Mouse (Mus musculus): ENCODE measurements around the gene Tgfb1i1. TPM values are rescaled to one million over a fixed set of nuclear protein-coding genes. Genes with fewer than 3 reads are reported as not detected.

Tgfb1i1 gene
- total RNA-seq, 2 experiments from 2014 or later: 5.3 to 6.1 TPM

DNA sequence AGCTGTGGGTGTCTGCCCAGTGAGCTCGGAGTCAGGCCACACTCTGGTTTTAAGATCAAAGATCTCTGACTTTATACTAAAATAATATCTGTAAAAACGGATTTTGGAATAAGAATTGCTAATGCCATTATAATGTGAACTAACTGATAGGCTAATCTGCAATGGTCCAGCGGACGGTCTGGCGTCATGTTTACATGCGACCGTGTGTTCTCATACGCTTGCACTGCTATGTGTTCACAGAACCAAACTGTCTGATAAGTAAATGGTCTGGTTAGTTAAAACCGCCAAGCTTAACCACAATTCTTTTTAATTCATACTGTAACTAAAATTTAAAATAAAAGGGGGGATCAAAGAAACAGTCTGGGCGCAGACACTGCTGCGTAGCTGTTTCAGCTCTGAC is 35.2 kb downstream of the Tgfb1i1 start:
- intact Hi-C loops (cut with DNase I): no loop called here
- no peak for DNase-seq

DNA sequence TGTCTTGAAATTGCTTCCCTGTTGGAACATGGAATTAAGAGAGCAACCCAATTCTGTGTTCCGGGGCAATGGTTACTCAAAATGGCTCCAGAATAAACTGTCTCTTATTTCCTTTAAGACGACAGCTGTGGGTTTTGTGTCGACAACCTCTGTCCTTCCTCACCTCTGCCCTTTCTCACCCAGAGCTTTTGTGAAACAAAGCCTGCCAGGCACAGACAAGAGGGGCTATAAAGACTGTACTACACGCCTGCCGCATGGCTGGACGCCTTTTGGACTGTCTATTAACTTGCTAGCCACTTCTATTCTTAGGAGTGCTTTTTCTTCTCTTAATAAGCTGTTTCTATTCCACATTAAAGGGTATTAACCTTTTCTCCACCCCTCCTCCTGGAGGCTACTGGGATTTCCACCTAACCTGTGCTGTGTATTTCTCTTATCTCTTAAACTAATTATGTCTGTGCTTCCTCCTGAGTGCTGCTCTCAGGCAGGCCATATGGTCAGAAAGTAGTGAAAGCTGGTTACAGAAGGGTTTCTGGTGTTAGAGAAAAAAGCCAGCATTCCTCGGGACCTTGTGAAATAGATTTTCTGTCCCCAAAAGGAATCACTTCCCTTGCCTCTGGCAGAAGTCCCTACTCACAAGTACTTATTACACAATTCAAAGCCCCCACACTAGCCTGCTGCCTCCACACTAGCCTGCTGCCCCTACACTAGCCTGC is 36.1 kb downstream of the Tgfb1i1 start:
- intact Hi-C loops (cut with DNase I): no loop called here
- DNase-seq: no peak

DNA sequence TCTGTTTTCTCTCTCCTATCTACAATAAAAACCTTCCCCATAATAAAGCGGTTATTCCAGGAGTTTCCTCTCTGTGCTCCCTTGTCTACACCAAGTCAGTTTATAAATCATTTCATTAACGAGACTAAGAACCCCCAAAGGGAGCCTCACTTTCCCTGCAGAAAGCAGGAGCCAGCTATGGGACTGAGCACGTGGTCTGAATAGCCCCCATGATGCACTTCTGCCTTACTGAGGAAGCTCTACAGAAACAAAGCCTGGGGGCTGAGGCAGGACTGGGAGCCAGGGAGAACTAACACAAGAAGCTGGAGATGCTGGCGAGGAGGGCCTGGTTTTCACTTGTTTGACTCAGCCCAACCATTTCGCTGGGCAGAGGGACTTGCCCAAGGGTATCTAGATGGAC is 37.4 kb downstream of the Tgfb1i1 start:
- no peak for DNase-seq
- intact Hi-C loops (cut with DNase I): no loop called here

DNA sequence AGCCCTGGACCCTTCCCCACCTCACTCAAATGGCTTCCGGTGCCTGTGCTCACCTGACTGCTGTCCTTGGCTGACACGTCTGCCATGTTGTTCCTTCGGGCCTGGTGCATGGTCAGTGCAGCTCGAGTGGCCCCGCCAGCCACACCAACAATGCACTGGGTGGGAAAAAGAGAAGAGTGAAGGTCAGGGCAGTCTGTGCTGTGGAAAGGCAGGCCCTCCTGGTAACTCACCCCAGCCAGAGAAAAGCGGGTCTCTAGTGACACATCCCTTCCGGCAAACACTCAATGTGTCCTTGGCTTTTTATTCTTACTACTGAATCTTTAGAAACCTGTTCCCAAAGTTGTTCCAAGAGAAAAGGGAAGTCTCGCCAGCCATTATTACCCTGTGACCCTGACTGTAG is 38.4 kb downstream of the Tgfb1i1 start:
- no peak for DNase-seq
- intact Hi-C loops (cut with DNase I): no loop called here

DNA sequence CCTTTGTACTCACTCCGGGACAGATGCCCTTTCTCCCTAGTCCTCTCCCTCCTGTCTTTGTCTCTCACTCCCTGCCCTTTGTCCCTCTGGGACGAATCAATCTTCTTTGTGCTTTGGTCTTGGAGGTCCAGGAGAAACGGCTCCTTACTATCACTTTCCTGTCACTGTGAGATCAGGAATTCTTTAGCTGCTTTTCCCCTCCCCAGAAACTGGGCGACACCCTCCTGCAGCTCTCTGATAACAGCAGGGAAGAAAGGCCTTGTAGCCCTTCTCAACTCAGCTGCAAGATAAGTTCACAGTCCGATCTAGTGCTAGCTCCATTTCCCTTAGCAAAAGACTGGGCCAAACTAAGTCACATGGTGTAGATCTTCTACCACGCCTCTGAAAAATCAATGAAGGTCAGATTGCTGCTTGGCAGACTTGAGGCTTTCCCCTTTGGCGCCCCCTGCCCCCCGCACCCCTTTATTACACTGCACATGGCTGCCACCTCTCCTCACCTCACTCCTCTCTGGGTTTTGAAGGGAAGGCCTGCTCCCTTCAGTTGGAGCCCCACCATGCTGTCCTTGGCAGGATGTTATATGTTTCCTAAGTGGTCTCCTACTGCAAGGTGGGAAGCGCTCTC is 42.4 kb downstream of the Tgfb1i1 start:
- DNase-seq: no peak
- intact Hi-C loops (cut with DNase I): no loop called here

DNA sequence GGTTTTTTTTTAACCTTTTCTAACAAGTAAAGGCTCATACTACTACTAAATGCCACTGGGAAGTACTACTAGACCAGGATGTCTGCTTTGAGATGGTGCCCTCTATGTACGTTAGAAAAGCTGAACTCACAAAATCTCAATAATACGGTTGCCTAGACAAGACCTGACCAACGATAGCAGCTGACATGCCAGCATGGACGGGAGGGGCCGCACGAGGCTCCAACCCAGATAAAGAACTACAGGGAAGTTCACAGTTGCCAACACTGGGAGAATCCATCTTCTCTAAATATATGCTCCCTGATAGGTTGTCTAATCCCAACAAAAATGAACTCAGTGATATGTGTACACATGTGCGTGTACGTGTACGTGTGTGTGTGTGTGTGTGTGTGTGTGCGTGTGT is 48.2 kb downstream of the Tgfb1i1 start:
- DNase-seq: no peak
- intact Hi-C loops (cut with DNase I): loop anchor here (5.0 kb wide), 1 partner anchor 47 kb away; the partner anchor contains the start of gene Tgfb1i1

DNA sequence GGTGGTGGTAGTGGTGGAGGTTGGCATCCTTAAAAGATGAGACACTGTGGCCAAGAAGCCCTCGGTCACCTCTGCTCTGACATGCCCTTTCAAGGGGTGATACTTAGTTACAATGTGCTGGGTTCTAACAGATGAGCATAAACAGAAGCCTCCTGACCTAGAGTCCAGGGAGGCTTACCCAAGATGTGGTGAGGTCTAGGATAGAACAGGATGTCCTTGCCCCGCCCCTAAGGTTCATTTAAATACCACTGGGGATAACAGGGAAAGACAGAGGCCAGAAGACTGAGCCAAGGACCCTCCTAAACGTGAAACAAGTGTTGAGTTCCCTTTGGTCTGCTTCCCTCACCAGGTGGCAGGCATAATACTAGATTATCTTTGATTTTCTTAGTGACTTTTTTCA is 49.9 kb downstream of the Tgfb1i1 start:
- intact Hi-C loops (cut with DNase I): loop anchor here (5.0 kb wide), 1 partner anchor 49 kb away; the partner anchor contains the start of gene Tgfb1i1
- DNase-seq: no peak

DNA sequence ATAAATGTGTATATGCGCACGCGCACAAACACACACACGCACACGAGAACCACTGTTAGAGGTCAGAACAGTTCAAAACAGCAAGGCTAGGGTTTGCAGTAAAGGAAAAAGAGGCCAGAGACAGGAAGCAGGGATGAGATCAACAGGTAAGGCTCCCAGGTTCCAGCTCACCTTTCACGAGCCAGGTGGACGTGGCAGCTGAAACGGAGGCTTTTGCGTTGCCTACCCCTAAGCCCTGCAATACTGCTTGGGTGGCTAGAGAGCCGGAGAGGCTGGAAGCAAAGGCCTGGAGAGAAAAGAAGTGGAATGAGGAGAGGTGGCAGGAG is 50.6 kb downstream of the Tgfb1i1 start:
- intact Hi-C loops (cut with DNase I): loop anchor here (5.0 kb wide), 1 partner anchor 50 kb away; the partner anchor contains the start of gene Tgfb1i1
- no peak for DNase-seq

DNA sequence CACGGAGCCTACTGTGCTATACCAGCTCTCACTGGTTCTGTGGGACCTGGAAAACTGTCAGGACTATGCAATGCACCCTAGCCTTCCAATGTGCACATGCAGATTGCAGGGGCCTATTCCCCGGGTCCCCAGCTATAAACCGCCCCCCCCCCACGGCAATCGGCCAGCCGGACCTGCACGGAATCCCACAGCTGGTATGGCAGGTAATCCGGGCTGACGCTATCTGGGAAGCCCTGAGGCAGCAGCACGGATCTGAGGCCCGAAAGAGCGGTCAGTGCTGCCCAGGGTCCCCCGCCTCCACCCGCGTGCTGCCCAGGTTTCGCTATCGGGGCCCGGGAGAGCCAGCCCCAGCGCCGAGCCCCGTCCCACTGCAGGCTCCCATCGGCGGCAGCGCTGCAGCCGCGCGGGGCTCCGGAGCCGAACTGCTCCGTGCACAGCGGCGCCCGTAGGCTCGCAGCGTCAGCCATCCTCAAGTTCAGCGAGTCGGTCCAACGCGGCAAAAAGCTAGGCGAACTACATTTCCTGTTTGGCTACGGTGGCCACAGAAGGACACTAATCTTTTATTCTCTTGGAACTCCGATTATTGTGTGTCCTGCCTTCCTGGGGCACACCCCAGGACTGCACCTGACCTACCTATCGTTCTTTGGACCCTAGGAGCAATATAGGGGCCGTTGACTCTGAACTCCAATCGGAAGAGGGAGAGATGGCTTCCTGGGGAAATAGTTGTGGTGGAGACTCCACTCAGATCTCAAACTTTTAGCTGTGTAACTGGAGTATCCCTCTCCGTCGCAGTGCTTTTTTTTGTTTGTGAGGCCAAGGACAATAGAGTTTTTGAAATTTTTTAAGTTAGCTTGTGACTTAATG is 51.2 kb downstream of the Tgfb1i1 start, which contains the start of gene BC017158:
BC017158 (minus strand) TSS at position 554 of the 864 bp plus-strand sequence.
- DNase-seq: peak; percentile 49 to 60
- intact Hi-C loops (cut with DNase I): loop anchor here (5.0 kb wide), 1 partner anchor 51 kb away; the partner anchor contains the start of gene Tgfb1i1

DNA sequence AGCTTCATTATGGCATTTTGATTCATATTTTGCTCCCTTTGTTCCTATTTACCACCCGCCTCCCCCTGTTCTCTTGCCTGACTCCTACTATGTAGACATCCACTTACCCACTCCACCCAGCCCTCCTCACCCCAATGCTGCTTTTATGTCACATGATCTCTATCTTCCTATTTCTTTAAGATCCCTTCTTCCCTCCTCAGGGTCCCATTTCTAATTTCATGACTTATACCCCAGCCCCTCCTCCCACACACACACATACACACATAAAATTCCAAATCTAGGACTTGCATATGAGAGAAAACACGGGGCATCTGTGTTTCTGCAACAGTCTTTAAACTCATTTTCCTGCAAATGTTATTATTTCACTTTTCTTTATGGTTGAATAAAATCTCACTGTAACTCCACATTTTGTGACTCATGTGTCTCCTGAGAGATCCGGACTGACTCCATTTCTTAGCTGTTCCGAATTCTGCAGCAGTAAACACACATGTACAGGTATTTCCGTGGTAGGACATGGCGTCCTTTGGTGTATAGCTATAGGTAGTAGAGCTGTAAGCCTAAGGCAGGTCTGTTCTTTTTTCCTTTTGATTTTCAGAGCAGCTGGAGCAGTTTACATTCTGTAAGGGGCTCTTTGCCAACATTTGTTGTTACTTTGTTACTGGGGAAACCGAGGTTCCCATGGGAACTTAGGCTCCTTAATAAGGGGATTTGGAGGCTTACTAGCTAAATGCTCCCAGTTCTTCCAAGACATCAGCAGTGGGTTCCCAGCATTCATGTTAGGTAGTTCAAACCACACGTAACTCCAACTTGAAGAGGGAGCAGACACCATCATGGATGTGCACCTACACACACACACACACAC is 52.1 kb downstream of the Tgfb1i1 start:
- DNase-seq: no peak
- intact Hi-C loops (cut with DNase I): loop anchor here (5.0 kb wide), 1 partner anchor 51 kb away; the partner anchor contains the start of gene Tgfb1i1

DNA sequence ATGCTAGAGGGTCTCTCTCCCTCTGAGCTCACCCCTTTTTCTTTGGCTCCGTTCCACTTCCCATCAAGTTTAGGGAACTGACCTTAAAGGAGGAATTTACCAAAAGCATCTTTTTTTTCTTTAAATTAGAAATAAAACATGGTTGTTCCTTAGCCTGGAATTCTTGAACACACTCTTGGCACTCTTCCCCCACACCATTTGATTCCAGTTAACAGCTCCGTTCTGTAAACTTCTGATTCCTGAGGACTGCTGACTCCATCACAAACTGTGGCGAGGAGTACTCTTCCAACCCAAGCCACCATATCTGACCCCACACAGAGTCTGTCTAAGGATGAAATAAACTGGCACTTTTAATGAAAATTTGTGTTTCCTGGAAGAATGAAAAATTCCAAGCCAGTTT is 54.3 kb downstream of the Tgfb1i1 start:
- intact Hi-C loops (cut with DNase I): no loop called here
- no peak for DNase-seq

DNA sequence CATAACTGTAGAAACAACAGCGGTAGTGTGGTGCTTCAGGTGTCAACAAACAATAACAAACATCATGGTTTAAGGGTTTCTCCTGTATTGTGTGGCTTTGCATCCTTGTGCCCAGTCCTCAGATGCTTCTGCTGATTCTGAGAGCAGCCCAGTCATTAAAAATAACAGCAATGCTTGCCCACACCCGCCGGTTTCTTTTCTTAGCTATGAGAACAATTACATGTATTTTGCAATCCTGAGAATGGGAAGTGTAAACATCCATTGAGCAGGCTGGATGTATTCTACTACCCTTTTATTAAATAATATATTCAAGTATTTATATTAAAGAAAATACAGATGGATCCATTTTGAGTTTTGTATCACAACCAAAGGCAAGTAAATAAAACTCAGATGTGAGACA is 55.5 kb downstream of the Tgfb1i1 start:
- DNase-seq: no peak
- intact Hi-C loops (cut with DNase I): no loop called here

DNA sequence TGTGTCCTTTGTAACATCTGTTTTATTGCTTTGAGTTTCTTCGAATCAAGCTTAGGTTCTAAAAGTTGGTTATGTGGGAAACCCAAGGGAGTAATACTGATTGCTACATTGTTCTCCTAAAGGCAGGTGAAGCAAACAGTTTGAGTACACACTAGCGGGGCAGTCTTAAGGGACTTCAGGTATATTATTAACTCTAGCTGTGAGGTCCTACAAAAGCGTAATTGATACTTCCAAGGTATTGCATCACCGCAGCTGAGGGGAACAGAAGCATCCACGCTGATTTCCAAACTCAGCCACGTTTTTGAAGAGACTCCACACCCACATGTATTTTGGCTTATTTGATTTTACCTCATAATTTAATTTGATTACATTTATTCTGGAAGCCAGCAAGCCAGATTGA is 57.6 kb downstream of the Tgfb1i1 start:
- no peak for DNase-seq
- intact Hi-C loops (cut with DNase I): loop anchor here (2.0 kb wide), 1 partner anchor 43 kb away; no protein-coding TSS in a partner anchor

DNA sequence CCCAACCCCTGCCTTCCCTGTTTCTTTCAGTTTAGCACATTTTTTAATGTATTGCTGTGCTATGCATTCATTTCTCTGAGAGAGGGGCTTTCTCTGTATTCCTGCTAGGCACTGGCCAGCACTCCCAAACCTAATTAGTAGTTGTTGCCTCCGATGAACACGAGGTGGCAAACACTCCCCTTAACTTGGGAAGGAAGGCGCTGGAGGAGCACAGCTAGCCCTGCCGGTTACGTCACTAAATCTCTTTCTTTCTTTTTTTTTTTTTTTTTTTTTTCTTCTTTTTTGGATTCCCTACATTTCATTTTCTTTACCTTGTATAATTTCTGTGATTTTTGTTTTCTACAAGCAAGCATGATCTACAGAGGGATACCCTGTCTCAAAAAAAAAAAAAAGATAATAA is 58.3 kb downstream of the Tgfb1i1 start:
- intact Hi-C loops (cut with DNase I): loop anchor here (2.0 kb wide), 1 partner anchor 42 kb away; no protein-coding TSS in a partner anchor

More for the DNA sequence above, 58.3 kb downstream of the Tgfb1i1 start:
- peak in 1 of 2 experiments; percentile 25 for DNase-seq

Small RNA genes within 50 kb of the gene (microRNA-seq; reads per million reads assigned to microRNA genes)
- 0 to 1.5 reads per million in 2 experiments for gene Mir3103

Other genes starting within 250 kb of the Tgfb1i1 start
- 100 to 1,000 TPM; 200 to 226 TPM for gene Trim72, start 242.9 kb upstream of the Tgfb1i1 start, total RNA-seq (2021)
- 1 to 10 TPM; 1.6 TPM for gene Itgam, start 184.2 kb upstream of the Tgfb1i1 start, total RNA-seq (2021)
- gene Gm49368, start 184.1 kb upstream of the Tgfb1i1 start, total RNA-seq (2021): under 1 TPM in 1 of 2 experiments, not detected in 1; 0.05 TPM
- gene Itgax, start 117.3 kb upstream of the Tgfb1i1 start, total RNA-seq (2021): under 1 TPM; 0.15 to 0.67 TPM
- gene Itgad, start 92.4 kb upstream of the Tgfb1i1 start, total RNA-seq (2021): not detected
- gene Cox6a2, start 40.4 kb upstream of the Tgfb1i1 start, total RNA-seq (2021): 1,000 to 10,000 TPM; 1,297 to 1,662 TPM
- gene Armc5, start 9.5 kb upstream of the Tgfb1i1 start, total RNA-seq (2021): 1 to 10 TPM; 8.0 to 8.5 TPM
- gene 9130023H24Rik, start 8.8 kb upstream of the Tgfb1i1 start, total RNA-seq (2021): 1 to 10 TPM; 1.4 to 1.7 TPM
- gene Slc5a2, start 18.8 kb downstream of the Tgfb1i1 start, total RNA-seq (2021): not detected
- gene BC017158, start 51.4 kb downstream of the Tgfb1i1 start, total RNA-seq (2021): 1 to 10 TPM; 2.5 to 2.6 TPM
- 1 to 10 TPM; 3.1 to 3.4 TPM for gene Rgs10, start 171.9 kb downstream of the Tgfb1i1 start, total RNA-seq (2021)
- 10 to 100 TPM; 35.3 to 38.8 TPM for gene Tial1, start 214.9 kb downstream of the Tgfb1i1 start, total RNA-seq (2021)

Measured in gastrocnemius, postnatal 36 days (tissue).